7 mouse cellular contexts compared by ENCODE assay signal in the genomic region with DNA sequence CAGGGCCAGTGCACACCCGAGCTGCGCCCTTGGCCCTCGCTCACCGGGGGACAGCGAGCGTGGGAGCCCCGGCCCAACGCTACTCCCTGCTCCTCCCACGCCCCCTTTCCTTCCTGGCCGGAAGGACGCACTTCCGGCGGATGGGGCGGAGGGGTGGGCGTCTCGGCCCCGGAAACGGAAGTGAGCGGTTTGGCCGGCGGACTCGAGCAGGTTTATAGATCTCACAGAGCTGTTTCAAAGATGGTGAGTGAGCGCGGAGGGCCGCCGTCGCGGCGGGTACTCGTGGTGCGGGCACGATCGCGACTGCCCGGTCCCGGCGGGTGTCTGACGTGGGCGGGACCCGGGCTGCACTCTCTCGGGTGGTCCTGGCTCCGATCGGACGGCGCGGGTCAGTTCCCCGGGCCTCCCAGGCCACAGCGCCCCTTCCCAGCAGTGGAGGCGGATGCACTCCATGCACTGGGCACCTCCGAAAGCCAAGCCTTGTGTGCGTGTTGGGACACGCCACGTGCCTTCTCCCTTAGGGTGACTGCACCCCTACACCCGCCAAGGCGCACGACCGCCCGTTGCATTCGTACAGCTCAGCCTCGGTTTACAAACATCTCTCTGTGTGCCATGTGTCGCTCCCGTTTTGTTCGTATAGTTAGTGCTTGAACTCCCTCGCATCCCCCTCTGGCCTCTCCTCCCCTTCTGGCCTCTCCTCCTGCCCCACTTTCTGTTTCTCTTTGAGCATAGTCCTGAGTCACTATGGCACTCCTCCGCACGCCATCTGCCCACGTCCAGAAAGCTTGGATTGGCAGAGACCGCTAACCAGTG. TPM values are rescaled to one million over a fixed set of nuclear protein-coding genes. Genes with fewer than 3 reads are reported as not detected.
DNase-seq lines count a peak whose midpoint lies in the region; ATAC-seq lines count a peak whose summit lies in the region.

A gene (plus strand): TSS at position 13 of the 813 bp plus-strand sequence.

- peak; percentile 97 for DNase-seq in adrenal gland, postnatal 14 days
- DNase-seq in embryonic facial prominence, embryonic 11.5 days (ENCODE audit: low spot score): peak; percentile 94
- DNase-seq in heart, adult 11 months: peak; percentile 99
- DNase-seq in kidney, adult 18-20 months: peak; percentile 92
- DNase-seq in limb, embryonic 11.5 days (ENCODE audit: low spot score): peak; percentile 93
- peak; percentile 96 for DNase-seq in midbrain, embryonic 14.5 days
- DNase-seq in spleen, adult 18-20 months: peak; percentile 82 to 85

- peak within 1 kb of the TSS; percentile 66 for H3K4me2 ChIP-seq in embryonic facial prominence, embryonic 11.5 days (ENCODE audit: low read depth, low read length)
- H3K4me2 ChIP-seq in limb, embryonic 11.5 days (ENCODE audit: low read depth, severe bottlenecking): peak within 1 kb of the TSS; percentile 83
- H3K4me2 ChIP-seq in midbrain, embryonic 14.5 days (ENCODE audit: low read length): peak within 1 kb of the TSS; percentile 77

- peak within 1 kb of the TSS; percentile 90 for H3K9ac ChIP-seq in embryonic facial prominence, embryonic 11.5 days (replicated peaks; ENCODE audit: low read length)
- peak within 1 kb of the TSS; percentile 91 for H3K9ac ChIP-seq in limb, embryonic 11.5 days (ENCODE audit: low read length)
- H3K9ac ChIP-seq in midbrain, embryonic 14.5 days (replicated peaks; ENCODE audit: low read length): peak within 1 kb of the TSS; percentile 83

- H3K36me3 ChIP-seq in embryonic facial prominence, embryonic 11.5 days (replicated peaks; ENCODE audit: control insufficient read depth, insufficient read depth, low read depth, low read length): peaks cover 6% of the 10 kb centered on the region
- H3K36me3 ChIP-seq in limb, embryonic 11.5 days (ENCODE audit: control insufficient read depth, insufficient read depth, low read length): peaks cover 13% of the 10 kb centered on the region
- peaks cover 27% of the 10 kb centered on the region for H3K36me3 ChIP-seq in midbrain, embryonic 14.5 days (ENCODE audit: control insufficient read depth, insufficient read depth, low read length)

- H3K9me3 ChIP-seq in embryonic facial prominence, embryonic 11.5 days (replicated peaks; ENCODE audit: control insufficient read depth, low read length): no peaks in the 10 kb centered on the region
- no peaks in the 10 kb centered on the region for H3K9me3 ChIP-seq in limb, embryonic 11.5 days (ENCODE audit: control insufficient read depth, low read length)
- no peaks in the 10 kb centered on the region for H3K9me3 ChIP-seq in midbrain, embryonic 14.5 days (ENCODE audit: control insufficient read depth, low read length)

- H3K27ac ChIP-seq in embryonic facial prominence, embryonic 11.5 days (replicated peaks; ENCODE audit: low read depth, low read length): no peak within 1 kb of the TSS
- H3K27ac ChIP-seq in limb, embryonic 11.5 days (replicated peaks; ENCODE audit: low read depth, low read length): peak within 1 kb of the TSS; percentile 54
- H3K27ac ChIP-seq in midbrain, embryonic 14.5 days (replicated peaks; ENCODE audit: low read depth, low read length): peak within 1 kb of the TSS; percentile 77

- H3K27me3 ChIP-seq in embryonic facial prominence, embryonic 11.5 days (ENCODE audit: control insufficient read depth, insufficient read depth, low read length): no peaks in the 10 kb centered on the region
- no peaks in the 10 kb centered on the region for H3K27me3 ChIP-seq in limb, embryonic 11.5 days (ENCODE audit: control insufficient read depth, insufficient read depth, low read length)
- H3K27me3 ChIP-seq in midbrain, embryonic 14.5 days (ENCODE audit: control insufficient read depth, insufficient read depth, low read length): no peaks in the 10 kb centered on the region

- H3K4me1 ChIP-seq in embryonic facial prominence, embryonic 11.5 days (ENCODE audit: control insufficient read depth, insufficient read depth, low read length): no peaks in the 10 kb centered on the region
- peaks cover 4% of the 10 kb centered on the region for H3K4me1 ChIP-seq in limb, embryonic 11.5 days (ENCODE audit: control insufficient read depth, insufficient read depth, low read length)
- peaks cover 11% of the 10 kb centered on the region; the same call in 1 of the 2 replicates for H3K4me1 ChIP-seq in midbrain, embryonic 14.5 days (ENCODE audit: control insufficient read depth, insufficient read depth, low read length)

- H3K4me3 ChIP-seq in embryonic facial prominence, embryonic 11.5 days (ENCODE audit: low read depth, low read length): peak within 1 kb of the TSS; percentile 82
- peak within 1 kb of the TSS; percentile 91 for H3K4me3 ChIP-seq in limb, embryonic 11.5 days (ENCODE audit: low read depth, low read length)
- peak within 1 kb of the TSS; percentile 94 for H3K4me3 ChIP-seq in midbrain, embryonic 14.5 days (replicated peaks; ENCODE audit: low read depth, low read length)

- under 1% methylated on average over 66 of the region's 68 CpGs for WGBS in embryonic facial prominence, embryonic 11.5 days
- under 1% methylated on average over 68 of the region's 68 CpGs for WGBS in limb, embryonic 11.5 days
- under 1% methylated on average over 67 of the region's 68 CpGs for WGBS in midbrain, embryonic 14.5 days

- ATAC-seq in embryonic facial prominence, embryonic 11.5 days (replicated peaks; ENCODE audit: insufficient number of reproducible peaks, low FRiP score, low TSS enrichment, low read depth): peak; percentile 88
- peak; percentile 94 for ATAC-seq in limb, embryonic 11.5 days (ENCODE audit: insufficient number of reproducible peaks, low FRiP score, low TSS enrichment, low read depth)
- peak; percentile 93 for ATAC-seq in midbrain, embryonic 14.5 days (ENCODE audit: low FRiP score, low TSS enrichment)

RNA-seq across cellular contexts. Expression of the gene that starts here (rescaled TPM):
- 161 and 178 TPM in 2 replicates for total RNA-seq in adrenal gland, postnatal 14 days (2021)
- polyA plus RNA-seq in embryonic facial prominence, embryonic 11.5 days (2014; fragmentation: Nextera tagmentation; extraction: Ambion mirVana): 592 TPM in 2 replicates
- polyA plus RNA-seq in limb, embryonic 11.5 days (2014; fragmentation: Nextera tagmentation; extraction: Ambion mirVana): 500 and 518 TPM in 2 replicates
- 491 and 555 TPM in 2 replicates for polyA plus RNA-seq in midbrain, embryonic 14.5 days (2014; fragmentation: Nextera tagmentation; extraction: Ambion mirVana)
